Mouse (Mus musculus) stomach, postnatal 0 days (tissue): ENCODE data around the gene Osm. TPM values are rescaled to one million over a fixed set of nuclear protein-coding genes. Genes with fewer than 3 reads are reported as not detected.

ENCODE experiments used
- ATAC-seq: fragments of 200-750 bp; cut with Nextera tagmentation; 2 replicates; pipeline ENCODE4 v1.8.0; 2017; ENCODE audit not compliant: low FRiP score, low TSS enrichment
- DNase-seq: peaks from one replicate; pipeline ENCODE4 v3.0.0-alpha.2; 2016; ENCODE audit warnings: low spot score
- H3K27ac ChIP-seq: fragments of 300-500 bp; sonication (generic); replicated peaks from 2 replicates; pipeline ENCODE4 v1.5.1; 2014; ENCODE audit warnings: mild to moderate bottlenecking, control low read depth
- H3K27me3 ChIP-seq: fragments of 300-500 bp; sonication (generic); 2 replicates; pipeline ENCODE4 v1.6.1; 2014; ENCODE audit warnings: low read length; ENCODE audit not compliant: control insufficient read depth, insufficient read depth
- H3K36me3 ChIP-seq: fragments of 300-500 bp; sonication (generic); 2 replicates; pipeline ENCODE4 v1.6.1; 2014; ENCODE audit warnings: low read length, mixed read lengths; ENCODE audit not compliant: control insufficient read depth, insufficient read depth
- H3K4me1 ChIP-seq: fragments of 300-500 bp; sonication (generic); replicated peaks from 2 replicates; pipeline ENCODE4 v1.6.1; 2014; ENCODE audit warnings: antibody characterized with exemption; ENCODE audit not compliant: control insufficient read depth, insufficient read depth
- H3K4me2 ChIP-seq: fragments of 300-500 bp; sonication (generic); replicated peaks from 2 replicates; pipeline ENCODE4 v1.6.1; 2014; ENCODE audit warnings: low read depth, mild to moderate bottlenecking, control low read depth, moderate library complexity
- H3K4me3 ChIP-seq: fragments of 300-500 bp; sonication (generic); 2 replicates; pipeline ENCODE4 v1.5.1; 2014; ENCODE audit warnings: low read depth, low read length, control low read depth
- H3K9ac ChIP-seq: fragments of 300-500 bp; sonication (generic); 2 replicates; pipeline ENCODE4 v1.6.1; 2014; ENCODE audit warnings: mild to moderate bottlenecking, low read length, control low read depth, mixed read lengths
- H3K9me3 ChIP-seq: fragments of 300-500 bp; sonication (generic); 2 replicates; pipeline ENCODE4 v1.6.1; 2016; ENCODE audit warnings: low read length; ENCODE audit not compliant: control insufficient read depth
- CTCF ChIP-seq: IDR thresholded peaks from 2 replicates; pipeline ENCODE4 v1.5.1; 2016; ENCODE audit warnings: antibody characterized with exemption, low read depth, mild to moderate bottlenecking, moderate library complexity
- EP300 ChIP-seq: optimal IDR thresholded peaks from 2 replicates; pipeline ENCODE3; 2016; ENCODE audit warnings: antibody characterized with exemption
- WGBS: fragments of 180-500 bp; shearing (Covaris S2); extraction: QIAGEN DNeasy Blood & Tissue Kit; methylation state at CpG from one replicate; pipeline ENCODE4 v1.1.7; 2014; 5-methylcytosine and 5-hydroxymethylcytosine counted together
- polyA plus RNA-seq: library from polyadenylated mRNA; unstranded; fragments of >200 nt; fragmentation: Nextera tagmentation; extraction: Ambion mirVana; gene quantifications from 2 replicates; pipeline ENCODE4 v1.2.1, GENCODE M21; 2015

Osm gene
- polyA plus RNA-seq, 1 experiment from 2014 or later: 0.05 TPM

- TF ChIP-seq EP300 (peak; percentile 24), CTCF (peak; percentile 14; the same call in 1 of the 2 replicates)
- ATAC-seq: peak; percentile 85
- H3K27me3 ChIP-seq: no peaks in the 10 kb centered on the region
- peaks cover 20% of the 10 kb centered on the region for H3K36me3 ChIP-seq
- H3K4me1 ChIP-seq: no peaks in the 10 kb centered on the region
- H3K27ac ChIP-seq: peak within 1 kb of the TSS; percentile 81
- peak; percentile 93 for DNase-seq
- H3K9ac ChIP-seq: peak within 1 kb of the TSS; percentile 58
- H3K4me3 ChIP-seq: peak within 1 kb of the TSS; percentile 59
- 2% methylated on average over 56 of the region's 56 CpGs for WGBS
- no peaks in the 10 kb centered on the region for H3K9me3 ChIP-seq
- H3K4me2 ChIP-seq: peak within 1 kb of the TSS; percentile 95
Measured at GRCm38 (mm10) chr11:4217914-4218629, 18.1 kb upstream of the Osm start, which contains the start of gene Castor1. TSS of gene Castor1 (plus strand) at chr11:4218225.

GRCm38 (mm10) chr11:4218637-4219036 lies 17.6 kb upstream of the Osm start:
- ATAC-seq (no peak), DNase-seq (no peak)
- no peaks in the 10 kb centered on the region for H3K27me3 ChIP-seq
- no peak for TF ChIP-seq EP300
- no peak for TF ChIP-seq CTCF
- 16% methylated on average over 6 of the region's 6 CpGs for WGBS
- peak overlapping the region; percentile 58 for H3K9ac ChIP-seq
- peaks cover 18% of the 10 kb centered on the region for H3K36me3 ChIP-seq
- no peaks in the 10 kb centered on the region for H3K9me3 ChIP-seq
- H3K4me1 ChIP-seq: no peaks in the 10 kb centered on the region
- H3K27ac ChIP-seq: peak overlapping the region; percentile 45
- peak overlapping the region; percentile 95 for H3K4me2 ChIP-seq
- H3K4me3 ChIP-seq: peak overlapping the region; percentile 59

GRCm38 (mm10) chr11:4219317-4219751 lies 16.9 kb upstream of the Osm start:
- Histone ChIP-seq H3K4me3 (no peak overlapping the region), H3K27me3 (no peaks in the 10 kb centered on the region), H3K4me1 (no peaks in the 10 kb centered on the region), H3K36me3 (peaks cover 13% of the 10 kb centered on the region), H3K4me2 (peak overlapping the region; percentile 95), H3K27ac (peak overlapping the region; percentile 24; the same call in 1 of the 2 replicates), H3K9ac (no peak overlapping the region; the same call in 1 of the 2 replicates), H3K9me3 (no peaks in the 10 kb centered on the region)
- WGBS: 4% methylated on average over 2 of the region's 2 CpGs
- DNase-seq (peak; percentile 77), ATAC-seq (no peak)
- TF ChIP-seq CTCF (peak; percentile 97), EP300 (no peak)

GRCm38 (mm10) chr11:4219908-4220307 lies 16.3 kb upstream of the Osm start:
- no peaks in the 10 kb centered on the region for H3K4me1 ChIP-seq
- H3K36me3 ChIP-seq: peaks cover 8% of the 10 kb centered on the region
- no peak for DNase-seq
- no peaks in the 10 kb centered on the region for H3K27me3 ChIP-seq
- H3K4me3 ChIP-seq: no peak overlapping the region
- no peak overlapping the region for H3K27ac ChIP-seq
- TF ChIP-seq CTCF: no peak
- TF ChIP-seq EP300: no peak
- no peak overlapping the region for H3K4me2 ChIP-seq
- no peaks in the 10 kb centered on the region for H3K9me3 ChIP-seq
- no peak for ATAC-seq
- no peak overlapping the region for H3K9ac ChIP-seq
- WGBS: 61% methylated on average over 9 of the region's 9 CpGs

GRCm38 (mm10) chr11:4220443-4221400 lies 15.5 kb upstream of the Osm start:
- TF ChIP-seq CTCF (peak; percentile 88), EP300 (no peak)
- ATAC-seq (no peak), DNase-seq (peak; percentile 80)
- Histone ChIP-seq H3K4me2 (no peak overlapping the region), H3K27me3 (no peaks in the 10 kb centered on the region), H3K4me3 (no peak overlapping the region), H3K9me3 (no peaks in the 10 kb centered on the region), H3K4me1 (no peaks in the 10 kb centered on the region), H3K36me3 (peaks cover 4% of the 10 kb centered on the region; the same call in 1 of the 2 replicates), H3K9ac (no peak overlapping the region), H3K27ac (no peak overlapping the region)
- WGBS: 63% methylated on average over 28 of the region's 28 CpGs
